Mouse (Mus musculus) liver, embryonic 15.5 days (tissue): Measurements from ENCODE around the gene Mfap3. TPM values are rescaled to one million over a fixed set of nuclear protein-coding genes. Genes with fewer than 3 reads are reported as not detected.

Experiments
- ATAC-seq: fragments of 200-750 bp; cut with Nextera tagmentation; 2 replicates; pipeline ENCODE4 v1.8.0; 2017; ENCODE audit warnings: moderate number of reproducible peaks, mild to moderate bottlenecking, moderate library complexity; ENCODE audit not compliant: insufficient read depth
- H3K27ac ChIP-seq: fragments of 300-500 bp; sonication (generic); replicated peaks from 2 replicates; pipeline ENCODE4 v1.5.1; 2015; ENCODE audit warnings: mild to moderate bottlenecking, inconsistent platforms
- H3K27me3 ChIP-seq: fragments of 300-500 bp; sonication (generic); 2 replicates; pipeline ENCODE4 v1.6.1; 2015; ENCODE audit warnings: mild to moderate bottlenecking, inconsistent platforms
- H3K36me3 ChIP-seq: fragments of 300-500 bp; sonication (generic); replicated peaks from 2 replicates; pipeline ENCODE4 v1.6.1; 2015; ENCODE audit warnings: moderate library complexity, mild to moderate bottlenecking, inconsistent platforms
- H3K4me1 ChIP-seq: fragments of 300-500 bp; sonication (generic); replicated peaks from 2 replicates; pipeline ENCODE4 v1.6.1; 2015; ENCODE audit warnings: inconsistent platforms
- H3K4me2 ChIP-seq: fragments of 300-500 bp; sonication (generic); 2 replicates; pipeline ENCODE4 v1.6.1; 2015; ENCODE audit warnings: moderate library complexity, mild to moderate bottlenecking, inconsistent platforms
- H3K4me3 ChIP-seq: fragments of 300-500 bp; sonication (generic); replicated peaks from 2 replicates; pipeline ENCODE4 v1.5.1; 2015; ENCODE audit warnings: mild to moderate bottlenecking, inconsistent platforms
- H3K9ac ChIP-seq: fragments of 300-500 bp; sonication (generic); 2 replicates; pipeline ENCODE4 v1.6.1; 2015; ENCODE audit warnings: moderate library complexity, mild to moderate bottlenecking, inconsistent platforms
- H3K9me3 ChIP-seq: fragments of 300-500 bp; sonication (generic); replicated peaks from 2 replicates; pipeline ENCODE4 v1.6.1; 2016; ENCODE audit warnings: inconsistent platforms
- WGBS: fragments of 180-500 bp; shearing (Covaris S2); methylation state at CpG from one replicate; pipeline ENCODE4 v1.1.7; 2015; ENCODE audit warnings: mixed read lengths; ENCODE audit not compliant: insufficient replicate concordance; 5-methylcytosine and 5-hydroxymethylcytosine counted together
- polyA plus RNA-seq: library from polyadenylated mRNA; unstranded; fragments of >200 nt; fragmentation: Nextera tagmentation; extraction: Ambion mirVana; gene quantifications from 2 replicates; pipeline ENCODE4 v1.2.1, GENCODE M21; 2015

The Mfap3 gene
- 11.2 TPM in 2 replicates for polyA plus RNA-seq

DNA sequence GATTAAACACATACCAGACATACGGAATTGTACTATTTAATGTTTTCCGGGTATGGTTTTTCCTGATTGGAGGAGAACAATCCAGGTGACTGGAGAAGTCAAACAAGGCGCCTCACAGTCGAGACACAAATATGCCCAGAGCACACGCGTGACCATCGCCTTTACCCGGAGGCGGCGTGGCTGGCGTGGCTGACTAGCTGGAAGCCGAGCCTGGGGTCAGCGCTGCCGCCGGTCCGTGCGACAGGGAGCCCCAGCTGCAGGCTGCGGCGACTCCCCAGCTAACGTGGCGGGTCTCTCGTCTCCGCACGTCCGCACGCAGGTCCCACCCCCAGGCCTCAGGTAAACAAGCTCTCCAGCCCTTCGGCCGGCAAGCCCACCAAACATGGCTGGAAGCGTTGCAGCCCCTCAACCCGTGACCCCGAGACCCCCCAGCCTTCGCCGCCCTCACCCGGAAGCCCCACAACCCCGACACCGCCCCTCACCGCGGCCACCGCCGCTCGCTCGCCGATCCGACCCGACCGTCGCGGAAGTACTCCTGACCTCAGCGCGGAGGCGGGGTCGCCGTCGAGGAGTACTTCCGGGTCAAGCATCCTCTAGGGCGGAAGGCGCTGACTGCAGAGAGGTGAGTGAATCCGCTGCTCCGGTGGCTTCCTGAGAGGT is at the start of gene Mfap3, which contains the start of gene Fam114a2:
Gene Mfap3, plus strand, starts transcription at position 574 of the 660 bp plus-strand sequence.
Gene Fam114a2, minus strand, starts transcription at position 527 of the 660 bp plus-strand sequence.
- under 1% methylated on average over 59 of the region's 59 CpGs for WGBS
- peak; percentile 95 for ATAC-seq

DNA sequence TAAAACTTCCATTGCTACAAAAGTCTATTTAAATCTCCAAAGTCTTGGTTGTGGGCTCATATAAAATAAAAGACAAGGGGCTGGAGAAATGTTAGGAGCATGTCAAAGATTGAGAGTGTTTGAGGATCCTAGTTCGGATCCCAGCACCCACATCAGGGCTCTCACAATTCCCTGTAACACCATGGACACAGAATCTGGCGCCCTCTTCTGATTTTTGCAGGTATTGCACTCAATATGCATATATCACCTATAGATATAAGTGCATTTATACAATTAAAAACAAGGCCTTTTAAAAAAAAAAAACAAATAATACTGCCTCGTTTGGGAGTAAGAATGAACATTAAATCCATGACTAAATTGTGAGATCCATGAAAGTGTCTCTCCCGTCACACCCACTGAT is 49.8 kb upstream of the Mfap3 start:
- Histone ChIP-seq H3K4me2 (no peak overlapping the region), H3K4me1 (no peaks in the 10 kb centered on the region), H3K9me3 (no peaks in the 10 kb centered on the region), H3K36me3 (no peaks in the 10 kb centered on the region), H3K27me3 (no peaks in the 10 kb centered on the region), H3K27ac (no peak overlapping the region), H3K9ac (no peak overlapping the region), H3K4me3 (no peak overlapping the region)
- 36% methylated on average over 4 of the region's 4 CpGs for WGBS
- ATAC-seq, result no peak

More for the DNA sequence above, at the start of gene Mfap3, which contains the start of gene Fam114a2:
- Histone ChIP-seq H3K4me1 (peaks cover 35% of the 10 kb centered on the region), H3K27ac (peak within 1 kb of the TSS; percentile 80), H3K4me2 (peak within 1 kb of the TSS; percentile 82), H3K9me3 (no peaks in the 10 kb centered on the region), H3K27me3 (no peaks in the 10 kb centered on the region), H3K9ac (peak within 1 kb of the TSS; percentile 88), H3K4me3 (peak within 1 kb of the TSS; percentile 95), H3K36me3 (peaks cover 16% of the 10 kb centered on the region)

DNA sequence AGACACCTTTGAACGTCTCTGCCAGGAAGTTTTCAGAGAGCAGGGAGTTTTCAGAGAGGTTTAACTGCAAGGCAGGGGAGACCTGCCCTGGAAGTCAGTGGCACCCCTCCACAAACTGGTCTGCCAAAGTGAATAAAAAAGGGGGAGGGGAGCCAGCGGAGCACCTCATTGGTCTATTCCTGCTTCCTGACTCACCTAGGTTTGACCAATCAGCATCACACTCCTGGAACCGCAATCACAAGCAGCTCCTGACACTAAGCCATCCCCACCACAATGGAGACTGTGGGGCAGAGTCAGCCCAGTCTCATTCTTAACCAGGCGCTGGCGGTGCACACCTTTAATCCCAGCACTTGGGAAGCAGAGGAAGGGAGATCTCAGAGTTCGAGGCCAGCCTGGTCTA is 48.4 kb upstream of the Mfap3 start:
- no peak for ATAC-seq
- 42% methylated on average over 6 of the region's 6 CpGs for WGBS

DNA sequence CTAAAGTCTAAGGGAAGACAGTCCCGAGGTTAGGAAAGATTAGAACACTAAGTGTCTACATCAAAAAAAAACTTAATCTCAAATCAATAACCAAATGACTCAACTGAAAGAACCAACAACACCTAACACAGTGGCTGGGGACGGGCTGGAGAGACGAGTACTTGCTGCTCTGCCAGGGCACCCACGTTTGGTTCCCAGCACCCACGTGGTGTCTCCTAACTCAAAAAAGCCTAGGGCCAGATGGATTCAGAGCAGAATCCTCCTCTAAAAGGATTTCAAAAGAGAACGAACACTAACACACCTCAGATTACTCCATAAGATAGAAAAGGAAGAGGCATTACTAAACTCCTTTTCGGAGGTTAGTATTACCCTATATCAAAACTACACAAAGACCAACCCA is 47.5 kb upstream of the Mfap3 start:
- Histone ChIP-seq H3K4me1 (no peaks in the 10 kb centered on the region), H3K36me3 (no peaks in the 10 kb centered on the region), H3K4me2 (no peak overlapping the region), H3K27me3 (no peaks in the 10 kb centered on the region), H3K9me3 (no peaks in the 10 kb centered on the region), H3K27ac (no peak overlapping the region), H3K4me3 (no peak overlapping the region), H3K9ac (no peak overlapping the region)
- no peak for ATAC-seq
- 56% methylated on average over 7 of the region's 7 CpGs for WGBS

More for the DNA sequence above, 48.4 kb upstream of the Mfap3 start:
- no peak overlapping the region for H3K4me3 ChIP-seq
- no peaks in the 10 kb centered on the region for H3K27me3 ChIP-seq
- no peaks in the 10 kb centered on the region for H3K9me3 ChIP-seq
- H3K36me3 ChIP-seq, result no peaks in the 10 kb centered on the region
- no peak overlapping the region for H3K9ac ChIP-seq
- H3K4me2 ChIP-seq, result no peak overlapping the region
- no peak overlapping the region for H3K27ac ChIP-seq
- H3K4me1 ChIP-seq, result no peaks in the 10 kb centered on the region

DNA sequence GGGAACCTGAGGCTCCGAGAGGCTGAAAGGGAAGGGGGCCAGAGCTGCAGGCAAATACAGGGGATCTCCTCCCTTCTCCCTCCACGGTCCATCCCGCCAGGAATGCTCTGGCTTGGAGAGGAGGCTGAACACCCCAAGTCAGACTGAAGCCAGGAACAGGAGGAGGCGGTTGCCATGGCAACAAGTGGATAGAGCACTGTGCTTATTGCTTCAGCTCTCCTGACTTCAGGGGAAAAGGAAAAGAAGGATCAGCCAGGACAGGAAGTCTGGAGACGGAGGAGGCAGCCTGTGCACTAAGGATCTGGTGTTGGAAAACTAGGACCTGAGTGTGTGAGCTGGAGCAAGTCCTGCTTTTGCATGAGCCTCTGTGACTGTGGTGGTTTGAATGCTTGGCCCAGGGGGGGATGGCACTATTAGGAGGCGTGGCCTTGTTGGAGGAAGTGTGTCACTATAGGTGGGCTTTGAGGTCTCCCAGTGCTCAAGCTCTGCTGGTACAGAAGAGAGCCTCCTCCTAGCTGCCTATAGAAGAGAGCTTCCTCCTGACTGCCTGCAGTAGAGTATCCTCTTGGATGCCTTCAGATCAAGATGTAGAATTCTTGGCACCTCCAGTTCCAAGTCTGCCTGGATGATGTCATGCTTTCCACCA is 44.0 kb upstream of the Mfap3 start:
- Histone ChIP-seq H3K27ac (no peak overlapping the region), H3K27me3 (no peaks in the 10 kb centered on the region), H3K4me2 (no peak overlapping the region), H3K4me3 (no peak overlapping the region), H3K9ac (no peak overlapping the region), H3K4me1 (no peaks in the 10 kb centered on the region), H3K36me3 (no peaks in the 10 kb centered on the region), H3K9me3 (no peaks in the 10 kb centered on the region)
- WGBS, result 59% methylated on average over 6 of the region's 6 CpGs
- no peak for ATAC-seq

DNA sequence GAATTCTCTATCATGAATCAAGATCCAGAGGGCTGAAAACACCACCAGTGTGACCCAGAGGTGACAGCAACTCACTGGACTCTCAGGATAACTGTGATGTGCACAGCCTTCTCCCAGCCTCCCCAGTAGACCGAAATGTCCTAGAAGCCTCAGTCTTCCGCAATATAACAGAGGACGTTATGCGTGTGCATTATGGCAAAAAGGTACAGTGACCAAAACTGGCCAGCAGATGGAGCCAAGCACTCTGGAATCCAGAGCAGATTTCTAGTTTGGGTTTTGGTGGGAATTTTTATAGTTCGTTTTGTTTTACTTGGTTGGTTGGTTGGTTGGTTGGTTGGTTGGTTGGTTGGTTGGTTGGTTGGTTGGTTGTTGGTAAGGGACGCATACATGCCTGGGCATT is 43.3 kb upstream of the Mfap3 start:
- no peak overlapping the region for H3K27ac ChIP-seq
- no peak overlapping the region for H3K4me3 ChIP-seq
- H3K4me1 ChIP-seq, result no peaks in the 10 kb centered on the region
- H3K36me3 ChIP-seq, result no peaks in the 10 kb centered on the region
- 32% methylated on average over 6 of the region's 6 CpGs for WGBS
- no peak overlapping the region for H3K9ac ChIP-seq
- H3K4me2 ChIP-seq, result no peak overlapping the region
- no peak for ATAC-seq
- no peaks in the 10 kb centered on the region for H3K9me3 ChIP-seq
- H3K27me3 ChIP-seq, result no peaks in the 10 kb centered on the region

DNA sequence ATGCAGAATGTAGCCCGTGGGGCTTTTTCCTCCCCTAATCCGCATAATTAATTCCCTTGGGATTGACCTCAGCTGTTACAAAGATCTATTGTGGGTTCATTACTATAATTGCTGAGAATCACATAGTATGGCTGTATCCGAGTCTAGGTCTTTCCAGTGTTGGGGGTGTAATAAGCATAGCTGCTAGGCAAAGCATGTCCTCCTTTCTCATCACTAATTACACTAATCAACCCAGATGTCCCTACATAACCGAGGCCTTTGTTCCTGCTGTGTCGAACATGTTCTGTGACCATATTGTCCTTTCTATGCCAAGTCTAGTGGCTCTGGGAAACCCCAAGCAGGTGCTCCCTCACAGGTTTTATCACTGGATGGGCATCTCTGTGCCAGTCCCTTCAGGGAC is 40.4 kb upstream of the Mfap3 start:
- no peak for ATAC-seq
- Histone ChIP-seq H3K36me3 (peaks cover 7% of the 10 kb centered on the region), H3K9ac (no peak overlapping the region), H3K4me3 (no peak overlapping the region), H3K27me3 (no peaks in the 10 kb centered on the region), H3K9me3 (no peaks in the 10 kb centered on the region), H3K4me2 (no peak overlapping the region), H3K27ac (no peak overlapping the region), H3K4me1 (no peaks in the 10 kb centered on the region)
- WGBS, result 76% methylated on average over 5 of the region's 5 CpGs

DNA sequence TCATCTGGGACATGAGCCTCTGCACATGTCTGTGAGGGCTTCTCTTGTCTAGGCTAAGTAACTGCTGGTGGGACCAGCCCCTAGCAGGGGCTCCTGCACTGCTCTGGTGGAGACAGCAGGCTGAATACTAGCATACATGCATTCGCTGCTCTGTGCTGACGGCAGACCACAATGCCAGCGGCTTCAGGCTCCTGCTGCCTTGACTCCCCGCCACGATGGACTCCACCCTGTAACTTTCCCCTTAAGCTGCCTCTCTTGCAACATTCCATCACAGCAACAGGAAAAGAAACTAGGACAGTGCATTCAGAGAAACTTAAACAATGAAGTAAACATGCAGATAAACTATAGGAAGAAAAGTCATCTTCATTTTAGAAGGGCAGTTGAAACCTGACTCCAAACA is 30.0 kb upstream of the Mfap3 start:
- 80% methylated on average over 5 of the region's 5 CpGs for WGBS
- no peak overlapping the region for H3K9ac ChIP-seq
- no peaks in the 10 kb centered on the region for H3K4me1 ChIP-seq
- no peak overlapping the region for H3K4me3 ChIP-seq
- no peak overlapping the region for H3K27ac ChIP-seq
- no peaks in the 10 kb centered on the region for H3K9me3 ChIP-seq
- H3K27me3 ChIP-seq, result no peaks in the 10 kb centered on the region
- ATAC-seq, result no peak
- H3K36me3 ChIP-seq, result peaks cover 75% of the 10 kb centered on the region
- H3K4me2 ChIP-seq, result no peak overlapping the region

DNA sequence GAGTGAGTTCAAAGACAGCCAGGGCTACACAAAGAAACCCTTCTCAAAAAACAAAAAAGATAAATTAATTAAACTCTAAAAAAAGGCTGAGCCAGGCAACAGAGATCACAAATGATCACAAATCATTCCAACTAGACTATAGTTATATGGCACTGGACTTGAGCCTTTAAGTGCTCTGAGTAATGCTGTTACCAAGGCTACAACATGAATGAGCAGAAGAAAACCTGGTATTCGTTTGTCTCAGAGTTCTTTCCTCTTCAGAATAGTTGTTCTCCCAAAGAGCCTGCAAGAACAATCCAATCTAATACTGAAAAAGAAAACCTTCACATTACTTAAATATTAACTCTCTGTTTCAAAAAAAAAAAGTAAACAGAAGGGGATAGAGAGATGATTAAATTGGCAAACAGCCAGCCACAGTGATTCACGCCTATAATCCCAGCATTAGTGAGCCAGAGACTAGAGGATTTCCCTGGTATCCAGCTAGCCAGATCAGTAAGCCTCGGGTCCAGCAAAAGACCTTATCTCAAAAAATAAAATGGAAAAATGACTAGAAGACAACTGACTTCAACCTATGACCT is 21.9 kb upstream of the Mfap3 start:
- no peak for ATAC-seq

DNA sequence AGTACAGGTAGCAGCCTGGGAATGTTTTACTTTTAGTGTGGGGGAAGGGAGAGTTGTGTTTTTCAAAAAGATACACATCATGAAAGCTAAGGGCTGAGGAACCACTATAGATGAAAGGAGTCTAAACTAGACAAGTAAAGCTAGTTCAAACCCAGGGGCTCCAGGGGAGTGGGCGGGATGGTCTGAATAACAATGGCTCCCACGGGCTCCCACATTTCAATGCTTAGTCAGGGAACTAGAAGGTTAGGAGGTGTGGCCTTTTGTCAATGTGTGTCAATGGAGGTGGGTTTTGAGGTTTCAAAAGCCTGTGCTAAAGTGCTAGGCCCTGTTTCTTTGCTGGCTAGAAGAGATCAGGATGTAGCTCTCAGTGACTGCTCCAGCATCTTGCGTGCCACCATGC is 20.8 kb upstream of the Mfap3 start:
- Histone ChIP-seq H3K9me3 (no peaks in the 10 kb centered on the region), H3K4me3 (no peak overlapping the region), H3K27me3 (no peaks in the 10 kb centered on the region), H3K4me1 (peaks cover 5% of the 10 kb centered on the region; the same call in 1 of the 2 replicates), H3K27ac (no peak overlapping the region), H3K4me2 (no peak overlapping the region), H3K9ac (no peak overlapping the region), H3K36me3 (peaks cover 66% of the 10 kb centered on the region)
- ATAC-seq, result no peak
- WGBS, result 71% methylated on average over 3 of the region's 3 CpGs

More for the DNA sequence above, 21.9 kb upstream of the Mfap3 start:
- Histone ChIP-seq H3K9ac (no peak overlapping the region), H3K4me1 (peaks cover 2% of the 10 kb centered on the region; the same call in 1 of the 2 replicates), H3K27me3 (no peaks in the 10 kb centered on the region), H3K27ac (no peak overlapping the region), H3K4me3 (no peak overlapping the region), H3K4me2 (no peak overlapping the region), H3K9me3 (no peaks in the 10 kb centered on the region), H3K36me3 (peaks cover 75% of the 10 kb centered on the region)
- WGBS, result 64% methylated on average over 3 of the region's 3 CpGs

DNA sequence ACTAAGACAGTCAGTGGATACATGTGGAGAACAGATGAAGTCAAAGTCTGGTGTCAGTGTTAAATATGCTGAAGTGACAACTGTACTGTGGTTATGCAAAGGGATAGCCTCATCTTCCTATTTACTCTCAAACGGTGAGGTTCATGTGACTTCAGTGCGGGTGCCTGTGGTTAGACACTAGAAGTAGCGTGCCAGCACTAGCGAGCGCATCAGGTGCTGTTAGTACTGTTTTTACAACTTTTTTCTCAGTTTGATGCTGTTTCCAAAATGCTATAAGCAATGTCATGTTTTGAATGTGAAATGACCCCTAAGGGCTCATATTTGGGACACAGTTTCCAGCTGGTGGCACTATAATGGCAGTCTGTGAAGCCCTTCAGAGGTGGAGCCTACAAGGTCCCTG is 20.2 kb upstream of the Mfap3 start:
- Histone ChIP-seq H3K36me3 (peaks cover 61% of the 10 kb centered on the region), H3K9ac (no peak overlapping the region), H3K27ac (no peak overlapping the region), H3K4me3 (no peak overlapping the region), H3K4me1 (peaks cover 5% of the 10 kb centered on the region; the same call in 1 of the 2 replicates), H3K9me3 (no peaks in the 10 kb centered on the region), H3K27me3 (no peaks in the 10 kb centered on the region), H3K4me2 (no peak overlapping the region)
- 82% methylated on average over 5 of the region's 5 CpGs for WGBS
- no peak for ATAC-seq
